Mouse (Mus musculus) ovary, postnatal 10 days (tissue): Measurements from ENCODE around the gene 4921517D22Rik.

Experiments
- DNase-seq: peaks from one replicate; pipeline ENCODE4 v3.0.0; 2022; ENCODE audit warnings: low spot score

4921517D22Rik gene

GRCm38 (mm10) chr13:59690576-59690975 is 3.3 kb downstream of the 4921517D22Rik start:
- DNase-seq: no peak

- DNase-seq: no peak
Measured at GRCm38 (mm10) chr13:59689843-59690242, 4.1 kb downstream of the 4921517D22Rik start.

DNA sequence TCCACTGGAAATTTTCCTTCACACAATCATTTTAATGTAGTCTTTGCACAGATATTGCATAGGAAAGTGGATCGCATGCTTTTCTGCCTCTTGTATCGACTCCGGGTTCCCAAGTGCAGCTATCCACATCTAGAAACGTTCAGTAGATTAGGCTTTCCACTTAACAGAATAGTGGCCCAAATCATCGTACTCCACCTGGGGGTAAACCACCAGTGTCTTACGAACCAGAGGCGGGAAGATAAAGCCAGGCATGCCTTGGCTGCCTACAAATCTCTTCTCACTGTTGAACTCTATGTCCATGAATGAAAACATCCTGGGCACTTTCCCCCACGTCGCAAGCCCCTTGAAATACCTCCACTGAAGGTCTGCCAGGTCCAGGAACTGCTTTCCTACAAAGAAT is 4.6 kb downstream of the 4921517D22Rik start:
- no peak for DNase-seq

GRCm38 (mm10) chr13:59688338-59688770 is 5.6 kb downstream of the 4921517D22Rik start:
- no peak for DNase-seq

DNA sequence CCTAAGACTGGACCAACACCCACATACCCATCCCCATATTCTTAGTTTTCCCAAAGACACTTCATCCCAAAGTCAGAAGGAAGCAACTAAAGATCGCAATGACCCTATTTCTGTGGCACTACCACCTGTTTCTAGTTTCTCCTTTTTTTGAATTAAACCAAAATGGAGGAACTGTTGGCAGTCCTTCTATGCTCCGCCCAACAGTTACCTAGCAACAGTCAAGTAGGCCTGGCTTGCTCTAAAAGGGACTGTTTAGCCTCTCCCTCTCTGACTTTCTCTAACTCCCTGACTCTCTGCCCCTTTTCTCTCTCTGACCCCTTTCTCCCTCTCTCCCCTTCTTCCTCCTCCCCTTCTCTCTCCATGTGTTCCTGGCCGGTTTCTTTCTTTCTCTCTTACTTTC is 8.7 kb downstream of the 4921517D22Rik start:
- no peak for DNase-seq

DNA sequence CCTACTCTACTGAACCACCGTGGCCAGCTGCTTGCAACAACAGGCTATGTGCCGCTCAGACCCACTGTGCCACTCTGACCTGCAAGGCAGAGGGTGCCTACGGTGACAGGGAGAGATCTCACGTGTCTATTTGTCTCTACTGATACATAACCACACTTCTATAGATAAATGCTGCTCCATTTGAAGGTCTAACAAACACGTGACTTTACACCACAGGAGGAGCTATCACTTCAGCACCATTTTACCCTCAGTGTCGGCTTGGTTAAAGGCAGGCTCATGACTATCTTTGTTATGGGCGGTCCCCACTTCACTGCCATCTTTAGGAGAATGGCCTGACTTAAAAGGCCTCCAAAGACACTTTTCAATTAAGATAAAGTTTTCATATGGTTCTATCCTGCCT is 11.3 kb downstream of the 4921517D22Rik start:
- no peak for DNase-seq

DNA sequence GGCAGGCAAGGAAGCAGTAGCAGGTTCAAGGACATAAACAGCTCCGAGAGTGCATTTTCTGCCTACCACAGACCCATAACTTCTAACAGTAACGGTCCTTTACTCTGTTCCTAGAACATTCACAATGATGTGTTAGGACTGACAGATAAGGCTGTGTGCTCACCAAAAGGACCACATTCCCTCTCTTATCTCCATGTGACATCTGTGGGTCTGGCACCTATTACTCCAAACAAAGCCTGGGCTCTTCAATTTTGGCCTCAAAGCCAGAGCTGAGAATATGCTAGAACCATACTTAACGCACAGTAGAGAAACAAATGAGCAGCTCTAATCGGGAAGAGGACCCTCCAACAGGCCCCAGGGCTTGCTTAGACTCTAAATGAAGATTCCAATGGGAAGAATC is 14.0 kb downstream of the 4921517D22Rik start:
- DNase-seq: no peak

DNA sequence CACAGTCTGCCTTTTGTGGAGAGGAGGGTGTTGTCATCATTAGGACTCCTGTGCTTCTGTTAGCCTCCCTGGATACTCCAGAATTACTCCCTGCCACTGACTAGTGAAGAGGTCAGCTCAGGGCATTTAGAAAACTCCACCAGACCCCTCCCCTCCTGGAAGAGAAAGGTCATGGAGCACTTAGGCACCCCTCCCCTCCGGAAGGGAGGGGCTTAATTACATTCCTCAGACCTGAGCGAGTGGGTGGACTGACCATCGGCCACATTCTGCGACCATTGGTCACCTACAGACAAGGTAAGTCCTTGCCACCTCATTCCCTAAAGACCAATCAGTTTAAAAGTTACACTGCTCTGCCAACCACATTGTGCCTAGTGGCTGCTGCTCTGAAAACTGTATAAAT is 14.6 kb downstream of the 4921517D22Rik start:
- no peak for DNase-seq

DNA sequence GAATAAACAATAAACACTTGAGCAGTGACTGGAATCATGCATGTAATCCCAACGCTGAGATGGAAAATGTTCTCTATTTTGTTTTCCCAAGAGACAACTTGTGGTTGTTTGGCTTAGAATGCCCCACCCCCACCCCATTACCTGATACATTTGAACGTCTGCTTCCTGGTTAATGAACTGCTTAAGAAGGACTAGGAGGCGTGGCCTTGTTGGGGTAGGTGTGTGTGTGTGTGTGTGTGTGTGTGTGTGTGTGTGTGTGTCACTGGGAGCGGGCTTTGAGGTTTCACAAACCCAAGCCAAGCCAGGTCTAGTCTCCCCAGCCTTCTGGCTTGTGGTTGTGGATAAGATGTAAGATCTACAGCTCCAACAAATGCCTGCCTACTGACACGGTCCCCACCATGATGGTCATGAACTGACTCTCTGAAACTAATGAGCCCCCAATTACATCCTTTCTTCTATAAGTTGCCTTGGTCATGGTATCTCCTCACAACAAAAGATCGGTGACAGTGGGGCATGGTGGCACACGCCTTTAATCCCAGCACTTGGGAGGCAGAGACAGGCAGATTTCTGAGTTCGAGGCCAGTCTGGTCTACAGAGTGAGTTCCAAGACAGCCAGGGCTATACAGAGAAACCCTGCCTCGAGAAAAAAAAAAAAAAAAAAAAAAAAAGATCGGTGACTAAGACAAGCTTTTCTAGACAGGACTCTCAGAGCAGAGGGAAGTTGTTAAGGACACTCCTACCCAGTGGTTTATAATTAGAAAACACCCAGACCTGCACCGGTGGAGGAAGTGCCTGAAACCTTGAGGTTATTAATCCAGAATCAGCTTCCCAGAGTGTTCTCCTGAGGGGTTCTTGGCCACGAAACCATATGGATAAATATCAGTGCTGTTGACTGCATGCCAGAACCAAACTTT is 17.3 kb downstream of the 4921517D22Rik start:
- DNase-seq: no peak

- DNase-seq: peak; percentile 33
Measured at GRCm38 (mm10) chr13:59675151-59676011, 18.5 kb downstream of the 4921517D22Rik start, which contains the start of gene Golm1. Gene Golm1 (minus strand): TSS chr13:59675811.

DNA sequence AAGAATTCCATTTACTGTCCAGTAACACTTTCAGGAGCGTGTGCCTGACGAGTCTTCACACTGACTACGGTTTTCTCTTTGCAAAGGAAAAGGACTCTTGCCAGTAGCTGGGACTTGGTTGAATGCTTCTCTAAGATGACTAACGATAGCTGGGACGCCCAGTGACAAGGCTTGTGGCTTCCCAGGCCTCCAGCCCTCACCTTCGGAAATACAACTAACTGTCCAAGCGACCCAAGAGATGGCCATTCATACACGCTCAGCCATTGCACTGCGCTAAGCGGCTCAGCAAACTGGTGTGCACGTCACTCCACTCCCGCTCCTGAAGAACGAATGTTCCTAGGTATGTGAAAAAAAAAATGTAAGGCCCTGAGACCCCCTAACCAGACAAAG is 19.2 kb downstream of the 4921517D22Rik start:
- no peak for DNase-seq

DNA sequence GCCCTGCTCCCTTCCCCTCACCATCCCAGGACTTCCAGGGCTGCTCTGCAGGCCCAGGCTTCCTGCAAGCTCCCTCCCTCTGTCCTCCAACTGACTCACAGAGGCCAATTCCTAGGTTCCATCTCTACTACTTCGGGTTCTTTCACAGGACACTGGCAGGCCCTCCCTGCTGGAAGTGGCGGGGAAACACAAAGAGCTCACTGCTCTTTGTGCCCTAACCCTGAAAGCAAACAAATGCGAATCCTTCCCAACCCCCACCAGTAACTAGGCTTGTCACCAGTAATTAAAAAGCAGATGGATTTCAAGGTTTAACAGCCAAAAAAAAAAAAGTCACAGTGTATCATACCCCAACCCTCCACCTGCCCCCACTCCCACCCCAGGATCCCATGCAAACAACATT is 19.7 kb downstream of the 4921517D22Rik start:
- DNase-seq: no peak

- DNase-seq: no peak
Measured at GRCm38 (mm10) chr13:59673597-59673996, 20.3 kb downstream of the 4921517D22Rik start.

DNA sequence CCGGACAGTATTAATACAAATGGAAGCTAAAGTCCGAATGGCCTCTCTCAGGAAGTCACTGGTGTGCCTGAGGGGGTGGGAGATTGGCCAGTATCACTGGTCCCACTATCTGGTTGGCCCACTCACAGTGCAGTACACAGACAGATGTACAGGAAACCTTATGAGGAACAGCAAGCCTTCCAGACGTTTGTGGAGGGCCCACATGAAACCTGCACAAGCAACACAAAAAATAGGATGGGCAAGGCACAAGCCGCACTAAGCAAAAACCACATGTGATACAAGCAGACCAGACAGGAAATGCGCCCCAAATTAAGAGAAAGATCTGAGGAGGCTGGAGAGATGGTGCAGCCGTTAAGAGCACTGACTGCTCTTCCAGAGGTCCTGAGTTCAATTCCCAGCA is 21.7 kb downstream of the 4921517D22Rik start:
- no peak for DNase-seq

DNA sequence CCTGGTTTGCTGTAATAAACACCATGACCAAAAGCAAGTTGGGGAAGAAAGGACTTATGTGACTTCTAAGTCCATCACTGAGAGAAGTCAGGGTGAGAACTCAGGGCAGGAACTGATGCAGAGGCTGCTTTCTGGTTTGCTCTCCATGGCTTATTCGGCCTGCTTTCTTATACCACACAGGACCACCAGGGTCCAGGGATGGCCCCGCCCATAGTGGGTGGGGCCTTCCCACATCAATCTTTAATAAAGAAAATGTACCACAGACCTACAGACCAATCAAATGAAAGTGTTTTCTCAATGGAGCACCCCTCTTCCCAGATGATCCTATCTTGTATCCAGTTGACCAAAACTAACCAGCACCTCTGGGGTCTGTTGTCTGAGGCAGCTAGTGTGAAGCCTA is 22.4 kb downstream of the 4921517D22Rik start:
- DNase-seq: no peak

GRCm38 (mm10) chr13:59669946-59670345 is 24.0 kb downstream of the 4921517D22Rik start:
- no peak for DNase-seq

GRCm38 (mm10) chr13:59668501-59669093 is 25.3 kb downstream of the 4921517D22Rik start:
- no peak for DNase-seq

- DNase-seq: no peak
Measured at GRCm38 (mm10) chr13:59667763-59668162, 26.1 kb downstream of the 4921517D22Rik start.

- no peak for DNase-seq
Measured at GRCm38 (mm10) chr13:59663939-59664712, 29.8 kb downstream of the 4921517D22Rik start.

GRCm38 (mm10) chr13:59661966-59662365 is 31.9 kb downstream of the 4921517D22Rik start:
- DNase-seq: no peak

DNA sequence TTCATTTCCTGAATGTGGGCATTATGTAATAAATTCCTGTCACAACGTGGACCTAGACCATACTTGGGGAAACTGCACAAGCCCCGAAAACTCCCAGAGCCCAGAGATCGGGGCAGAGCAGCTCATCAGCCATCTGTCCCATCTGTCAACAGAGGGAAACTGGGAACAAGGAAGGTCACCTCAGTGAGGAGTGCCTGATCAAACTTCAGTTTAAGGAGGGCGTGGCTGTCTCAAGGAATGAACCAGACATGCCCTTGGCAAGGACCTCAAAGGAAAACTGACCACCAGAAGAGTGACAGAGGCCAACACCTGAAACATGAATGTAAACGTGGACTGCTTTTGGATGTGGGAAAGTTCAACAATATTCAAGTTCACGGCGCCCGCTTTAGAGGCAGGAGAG is 32.5 kb downstream of the 4921517D22Rik start:
- no peak for DNase-seq

DNA sequence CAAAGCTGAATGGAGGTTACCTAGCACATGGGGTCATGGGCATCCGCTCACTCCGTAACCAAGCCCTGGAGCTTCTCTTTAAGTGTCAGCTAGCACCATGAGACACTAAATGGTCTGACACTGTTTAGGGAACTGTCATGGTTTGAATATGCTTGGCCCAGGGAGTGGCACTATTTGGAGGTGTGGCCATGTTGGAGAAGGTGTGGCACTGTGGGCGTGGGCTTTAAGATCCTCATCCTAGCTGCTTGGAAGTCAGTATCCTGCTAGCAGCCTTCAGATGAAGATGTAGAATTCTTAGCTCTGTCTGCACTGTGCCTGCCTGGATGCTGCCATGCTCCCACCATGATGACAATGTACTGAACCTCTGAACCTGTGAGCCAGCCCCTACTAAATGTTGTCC is 33.5 kb downstream of the 4921517D22Rik start:
- DNase-seq: no peak
